Mouse (Mus musculus) lung, embryonic 14.5 days (tissue): Measurements from ENCODE around the gene Lactb. TPM values are rescaled to one million over a fixed set of nuclear protein-coding genes. Genes with fewer than 3 reads are reported as not detected.
A peak's percentile ranks its signal among the peaks of the same experiment; 100 is the strongest.

Experiments
- ATAC-seq: fragments of 200-750 bp; cut with Nextera tagmentation; 2 replicates; pipeline ENCODE4 v1.8.0; 2017; ENCODE audit warnings: mild to moderate bottlenecking, moderate TSS enrichment, moderate library complexity; ENCODE audit not compliant: insufficient read depth
- DNase-seq: peaks from one replicate; pipeline ENCODE4 v3.0.0-alpha.2; 2015
- H3K27ac ChIP-seq: fragments of 300-500 bp; sonication (generic); 2 replicates; pipeline ENCODE4 v1.5.1; 2014; ENCODE audit warnings: low read depth, mild to moderate bottlenecking, moderate library complexity
- H3K27me3 ChIP-seq: fragments of 300-500 bp; sonication (generic); 2 replicates; pipeline ENCODE4 v1.6.1; 2014; ENCODE audit warnings: low read length, control low read depth; ENCODE audit not compliant: insufficient read depth
- H3K36me3 ChIP-seq: fragments of 300-500 bp; sonication (generic); 2 replicates; pipeline ENCODE4 v1.6.1; 2014; ENCODE audit warnings: control low read depth; ENCODE audit not compliant: insufficient read depth
- H3K4me1 ChIP-seq: fragments of 300-500 bp; sonication (generic); 2 replicates; pipeline ENCODE4 v1.6.1; 2014; ENCODE audit warnings: antibody characterized with exemption, control low read depth; ENCODE audit not compliant: insufficient read depth
- H3K4me2 ChIP-seq: fragments of 300-500 bp; sonication (generic); 2 replicates; pipeline ENCODE4 v1.6.1; 2014; ENCODE audit warnings: mild to moderate bottlenecking
- H3K4me3 ChIP-seq: fragments of 300-500 bp; sonication (generic); 2 replicates; pipeline ENCODE4 v1.5.1; 2014; ENCODE audit warnings: low read depth, low read length
- H3K9ac ChIP-seq: fragments of 300-500 bp; sonication (generic); 2 replicates; pipeline ENCODE4 v1.6.1; 2014
- H3K9me3 ChIP-seq: fragments of 300-500 bp; sonication (generic); 2 replicates; pipeline ENCODE4 v1.6.1; 2016; ENCODE audit warnings: low read depth, low read length, control low read depth
- CTCF ChIP-seq: IDR thresholded peaks from 2 replicates; pipeline ENCODE4 v1.5.1; 2016; ENCODE audit warnings: antibody characterized with exemption, low read depth
- WGBS: fragments of 180-500 bp; shearing (Covaris S2); extraction: QIAGEN DNeasy Blood & Tissue Kit; methylation state at CpG from one replicate; pipeline ENCODE4 v1.1.7; 2014; 5-methylcytosine and 5-hydroxymethylcytosine counted together
- polyA plus RNA-seq: library from polyadenylated mRNA; unstranded; fragments of >200 nt; fragmentation: Nextera tagmentation; extraction: Ambion mirVana; gene quantifications from 2 replicates; pipeline ENCODE4 v1.2.1, GENCODE M21; 2014

The Lactb gene
- polyA plus RNA-seq, 1 experiment from 2014 or later = 8.7 TPM

DNA sequence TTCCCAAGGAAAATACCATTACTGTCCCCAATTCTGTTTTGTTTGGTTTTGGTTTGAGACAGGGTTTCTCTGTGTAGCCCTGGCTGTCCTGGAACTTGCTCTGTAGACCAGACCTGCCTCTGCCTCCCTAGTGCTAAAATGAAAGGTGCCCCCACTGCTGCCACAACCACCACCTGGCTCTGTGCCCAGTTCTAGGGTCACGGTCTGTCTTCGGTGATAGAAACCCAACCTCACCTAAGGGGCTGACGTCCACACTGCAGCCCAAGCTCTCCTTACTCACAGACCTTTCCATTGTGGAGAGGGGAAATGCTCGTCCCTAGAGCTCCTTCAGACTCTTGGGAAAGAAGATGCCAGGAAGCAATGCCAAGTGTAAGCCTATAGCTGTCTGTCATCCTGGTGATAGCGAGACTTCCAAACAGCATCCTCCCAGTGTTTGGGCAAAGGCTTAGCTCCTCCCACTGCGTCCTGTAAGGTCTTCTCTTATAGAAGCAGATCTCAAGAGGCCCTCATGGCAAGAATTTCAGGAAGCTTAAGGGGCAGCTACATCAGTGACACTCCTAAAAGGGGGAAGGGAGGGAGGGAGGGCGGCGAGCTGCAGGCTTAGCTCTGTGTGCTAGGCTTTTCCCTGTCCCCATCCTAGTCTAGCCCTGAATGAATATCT is 16.6 kb upstream of the Lactb start:
- TF ChIP-seq CTCF = no peak

GRCm38 (mm10) chr9:66991021-66991749 is 15.9 kb upstream of the Lactb start:
- Histone ChIP-seq H3K27me3 (no peaks in the 10 kb centered on the region), H3K9me3 (no peaks in the 10 kb centered on the region), H3K27ac (peak overlapping the region; percentile 36; the same call in 1 of the 2 replicates), H3K4me1 (peaks cover 33% of the 10 kb centered on the region), H3K4me2 (no peak overlapping the region), H3K36me3 (no peaks in the 10 kb centered on the region), H3K4me3 (no peak overlapping the region), H3K9ac (no peak overlapping the region)
- ATAC-seq (no peak), DNase-seq (no peak)
- 50% methylated on average over 9 of the region's 9 CpGs for WGBS
- TF ChIP-seq CTCF = no peak

More for the DNA sequence above, 16.6 kb upstream of the Lactb start:
- ATAC-seq (no peak), DNase-seq (peak; percentile 45)
- H3K9me3 ChIP-seq = no peaks in the 10 kb centered on the region
- 47% methylated on average over 8 of the region's 8 CpGs for WGBS
- no peak overlapping the region for H3K4me2 ChIP-seq
- peak overlapping the region; percentile 36; the same call in 1 of the 2 replicates for H3K27ac ChIP-seq
- H3K36me3 ChIP-seq = no peaks in the 10 kb centered on the region
- no peak overlapping the region for H3K4me3 ChIP-seq
- H3K27me3 ChIP-seq = no peaks in the 10 kb centered on the region
- no peak overlapping the region for H3K9ac ChIP-seq
- peaks cover 33% of the 10 kb centered on the region for H3K4me1 ChIP-seq

DNA sequence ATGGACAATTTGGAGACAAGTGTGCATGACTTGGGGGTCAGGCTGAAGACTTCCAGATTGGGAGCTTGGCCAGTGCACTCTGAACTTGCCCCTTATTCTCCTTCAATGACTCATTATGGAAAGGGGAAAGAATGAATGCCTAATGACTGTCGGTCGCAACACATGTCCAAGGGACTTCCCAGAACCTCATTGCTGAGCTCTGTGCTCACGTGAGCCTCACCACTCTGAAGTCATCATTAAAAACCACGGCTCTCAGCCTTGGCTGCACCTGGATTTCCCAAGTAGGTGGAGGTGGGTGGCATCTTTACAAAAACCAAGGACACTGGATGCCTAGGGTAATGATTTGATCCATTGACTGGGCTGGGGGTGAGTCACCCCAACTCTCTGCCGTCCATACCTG is 14.8 kb upstream of the Lactb start:
- no peak overlapping the region for H3K4me3 ChIP-seq
- no peak for TF ChIP-seq CTCF
- DNase-seq (no peak), ATAC-seq (no peak)
- no peak overlapping the region for H3K4me2 ChIP-seq
- no peak overlapping the region for H3K9ac ChIP-seq
- peak overlapping the region; percentile 97; the same call in 1 of the 2 replicates for H3K27ac ChIP-seq
- H3K36me3 ChIP-seq = no peaks in the 10 kb centered on the region
- 88% methylated on average over 5 of the region's 5 CpGs for WGBS
- no peaks in the 10 kb centered on the region for H3K9me3 ChIP-seq
- H3K4me1 ChIP-seq = peaks cover 33% of the 10 kb centered on the region
- no peaks in the 10 kb centered on the region for H3K27me3 ChIP-seq

DNA sequence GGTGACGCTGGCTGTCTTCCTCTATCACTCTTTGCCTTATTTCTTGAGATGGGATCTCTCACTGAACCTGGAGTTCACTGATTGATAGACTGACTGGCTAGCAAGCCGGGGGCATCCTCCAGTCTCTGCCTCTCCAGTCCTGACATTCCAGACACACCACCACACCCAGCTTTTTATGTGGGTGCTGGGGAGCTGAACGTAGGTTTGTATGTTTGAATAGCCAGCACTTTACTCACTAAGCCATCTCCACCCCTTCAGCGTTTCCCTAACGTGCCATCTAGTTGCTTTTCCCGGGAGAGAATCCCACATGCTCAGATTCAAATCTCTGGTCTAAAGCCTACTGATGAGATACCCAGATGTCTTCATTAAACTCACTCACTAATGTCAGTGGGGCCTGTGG is 14.3 kb upstream of the Lactb start:
- Histone ChIP-seq H3K4me1 (peaks cover 33% of the 10 kb centered on the region), H3K9ac (no peak overlapping the region), H3K27me3 (no peaks in the 10 kb centered on the region), H3K27ac (peak overlapping the region; percentile 97), H3K4me3 (no peak overlapping the region), H3K9me3 (no peaks in the 10 kb centered on the region), H3K4me2 (no peak overlapping the region), H3K36me3 (no peaks in the 10 kb centered on the region)
- TF ChIP-seq CTCF = no peak
- ATAC-seq (0 out of 2 replicates have a peak, but pooled peaks have one; percentile 1), DNase-seq (no peak)
- WGBS = 43% methylated on average over 6 of the region's 6 CpGs

DNA sequence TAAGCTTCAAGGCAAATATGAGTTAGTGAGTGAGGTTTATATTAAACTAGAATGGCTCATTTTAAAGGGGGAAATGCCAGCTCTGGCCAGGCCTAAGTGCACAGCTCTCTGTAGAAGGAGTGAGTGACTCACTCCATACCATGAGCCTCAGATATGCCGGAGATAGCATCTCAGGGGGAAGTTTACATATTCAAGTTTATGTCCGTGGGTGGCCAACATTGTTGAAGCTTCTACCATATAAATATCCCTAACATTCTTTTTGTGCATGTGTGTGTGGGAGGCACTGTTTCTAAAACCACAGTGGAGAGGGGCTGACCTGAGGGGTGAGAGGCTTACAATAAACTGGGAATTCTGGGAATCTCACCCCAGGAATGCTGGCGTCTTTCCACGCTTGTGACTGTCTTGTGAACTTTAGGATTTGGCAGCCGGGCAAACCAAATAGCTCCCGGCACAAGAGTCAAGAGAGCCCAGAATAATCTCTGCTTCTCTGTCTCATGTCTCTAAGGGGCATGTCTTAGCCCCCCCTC is 13.7 kb upstream of the Lactb start:
- H3K27ac ChIP-seq = peak overlapping the region; percentile 97
- 0 out of 2 replicates have a peak overlapping the region, but pooled peaks have one; percentile 21 for H3K9ac ChIP-seq
- TF ChIP-seq CTCF = no peak
- no peaks in the 10 kb centered on the region for H3K27me3 ChIP-seq
- WGBS = 6% methylated on average over 6 of the region's 6 CpGs
- H3K36me3 ChIP-seq = no peaks in the 10 kb centered on the region
- peaks cover 33% of the 10 kb centered on the region for H3K4me1 ChIP-seq
- DNase-seq = peak; percentile 96
- H3K4me3 ChIP-seq = no peak overlapping the region
- no peak overlapping the region for H3K4me2 ChIP-seq
- ATAC-seq = peak; percentile 87
- H3K9me3 ChIP-seq = no peaks in the 10 kb centered on the region

GRCm38 (mm10) chr9:66988198-66988887 is 13.1 kb upstream of the Lactb start:
- DNase-seq (peak; percentile 62), ATAC-seq (peak; percentile 54; the same call in 1 of the 2 replicates)
- Histone ChIP-seq H3K4me2 (0 out of 2 replicates have a peak overlapping the region, but pooled peaks have one; percentile 7), H3K27me3 (no peaks in the 10 kb centered on the region), H3K9me3 (no peaks in the 10 kb centered on the region), H3K36me3 (no peaks in the 10 kb centered on the region), H3K9ac (peak overlapping the region; percentile 21; the same call in 1 of the 2 replicates), H3K4me1 (peaks cover 33% of the 10 kb centered on the region), H3K4me3 (no peak overlapping the region), H3K27ac (peak overlapping the region; percentile 97)
- TF ChIP-seq CTCF = no peak
- 40% methylated on average over 11 of the region's 11 CpGs for WGBS
